Mouse (Mus musculus) liver, embryonic 15.5 days (tissue): ENCODE results near the gene 4930590J08Rik. TPM values are rescaled to one million over a fixed set of nuclear protein-coding genes. Genes with fewer than 3 reads are reported as not detected.

Experiments used
- ATAC-seq: fragments of 200-750 bp; cut with Nextera tagmentation; 2 replicates; pipeline ENCODE4 v1.8.0; 2017; ENCODE audit warnings: moderate number of reproducible peaks, mild to moderate bottlenecking, moderate library complexity; ENCODE audit not compliant: insufficient read depth
- H3K27ac ChIP-seq: fragments of 300-500 bp; sonication (generic); replicated peaks from 2 replicates; pipeline ENCODE4 v1.5.1; 2015; ENCODE audit warnings: mild to moderate bottlenecking, inconsistent platforms
- H3K27me3 ChIP-seq: fragments of 300-500 bp; sonication (generic); 2 replicates; pipeline ENCODE4 v1.6.1; 2015; ENCODE audit warnings: mild to moderate bottlenecking, inconsistent platforms
- H3K36me3 ChIP-seq: fragments of 300-500 bp; sonication (generic); replicated peaks from 2 replicates; pipeline ENCODE4 v1.6.1; 2015; ENCODE audit warnings: moderate library complexity, mild to moderate bottlenecking, inconsistent platforms
- H3K4me1 ChIP-seq: fragments of 300-500 bp; sonication (generic); replicated peaks from 2 replicates; pipeline ENCODE4 v1.6.1; 2015; ENCODE audit warnings: inconsistent platforms
- H3K4me2 ChIP-seq: fragments of 300-500 bp; sonication (generic); 2 replicates; pipeline ENCODE4 v1.6.1; 2015; ENCODE audit warnings: moderate library complexity, mild to moderate bottlenecking, inconsistent platforms
- H3K4me3 ChIP-seq: fragments of 300-500 bp; sonication (generic); replicated peaks from 2 replicates; pipeline ENCODE4 v1.5.1; 2015; ENCODE audit warnings: mild to moderate bottlenecking, inconsistent platforms
- H3K9ac ChIP-seq: fragments of 300-500 bp; sonication (generic); 2 replicates; pipeline ENCODE4 v1.6.1; 2015; ENCODE audit warnings: moderate library complexity, mild to moderate bottlenecking, inconsistent platforms
- H3K9me3 ChIP-seq: fragments of 300-500 bp; sonication (generic); replicated peaks from 2 replicates; pipeline ENCODE4 v1.6.1; 2016; ENCODE audit warnings: inconsistent platforms
- WGBS: fragments of 180-500 bp; shearing (Covaris S2); methylation state at CpG from one replicate; pipeline ENCODE4 v1.1.7; 2015; ENCODE audit warnings: mixed read lengths; ENCODE audit not compliant: insufficient replicate concordance; 5-methylcytosine and 5-hydroxymethylcytosine counted together
- polyA plus RNA-seq: library from polyadenylated mRNA; unstranded; fragments of >200 nt; fragmentation: Nextera tagmentation; extraction: Ambion mirVana; gene quantifications from 2 replicates; pipeline ENCODE4 v1.2.1, GENCODE M21; 2015

The 4930590J08Rik gene
- polyA plus RNA-seq, 1 experiment from 2014 or later, result 0.08 TPM

GRCm38 (mm10) chr6:91965060-91965459, 62.5 kb downstream of the 4930590J08Rik start:
- Histone ChIP-seq H3K27me3 (no peaks in the 10 kb centered on the region), H3K9ac (no peak overlapping the region), H3K27ac (no peak overlapping the region), H3K4me3 (no peak overlapping the region), H3K4me1 (no peaks in the 10 kb centered on the region), H3K9me3 (no peaks in the 10 kb centered on the region), H3K36me3 (no peaks in the 10 kb centered on the region), H3K4me2 (no peak overlapping the region)
- 76% methylated on average over 8 of the region's 8 CpGs for WGBS
- no peak for ATAC-seq

GRCm38 (mm10) chr6:91966006-91966405, 63.4 kb downstream of the 4930590J08Rik start:
- H3K27me3 ChIP-seq, result no peaks in the 10 kb centered on the region
- no peaks in the 10 kb centered on the region for H3K9me3 ChIP-seq
- ATAC-seq, result no peak
- H3K9ac ChIP-seq, result no peak overlapping the region
- H3K36me3 ChIP-seq, result no peaks in the 10 kb centered on the region
- H3K4me2 ChIP-seq, result no peak overlapping the region
- 47% methylated on average over 6 of the region's 6 CpGs for WGBS
- no peaks in the 10 kb centered on the region for H3K4me1 ChIP-seq
- H3K4me3 ChIP-seq, result no peak overlapping the region
- H3K27ac ChIP-seq, result no peak overlapping the region

GRCm38 (mm10) chr6:91972201-91972646, 69.6 kb downstream of the 4930590J08Rik start:
- Histone ChIP-seq H3K36me3 (no peaks in the 10 kb centered on the region), H3K27me3 (peaks cover 11% of the 10 kb centered on the region), H3K4me3 (no peak overlapping the region), H3K9ac (no peak overlapping the region), H3K4me2 (no peak overlapping the region), H3K27ac (no peak overlapping the region), H3K4me1 (peaks cover 8% of the 10 kb centered on the region; the same call in 1 of the 2 replicates), H3K9me3 (no peaks in the 10 kb centered on the region)
- ATAC-seq, result peak; percentile 77
- WGBS, result 14% methylated on average over 9 of the region's 9 CpGs

- H3K4me3 ChIP-seq, result no peak overlapping the region
- H3K27ac ChIP-seq, result no peak overlapping the region; the same call in 1 of the 2 replicates
- peaks cover 29% of the 10 kb centered on the region for H3K27me3 ChIP-seq
- WGBS, result 30% methylated on average over 6 of the region's 6 CpGs
- H3K36me3 ChIP-seq, result no peaks in the 10 kb centered on the region
- H3K4me2 ChIP-seq, result no peak overlapping the region
- H3K4me1 ChIP-seq, result peaks cover 12% of the 10 kb centered on the region
- H3K9ac ChIP-seq, result no peak overlapping the region
- ATAC-seq, result no peak
- no peaks in the 10 kb centered on the region for H3K9me3 ChIP-seq
Measured at GRCm38 (mm10) chr6:91973972-91974371, 71.4 kb downstream of the 4930590J08Rik start.

- H3K9ac ChIP-seq, result 0 out of 2 replicates have a peak within 1 kb of the TSS, but pooled peaks have one; percentile 18
- ATAC-seq, result peak; percentile 31; the same call in 1 of the 2 replicates
- no peaks in the 10 kb centered on the region for H3K36me3 ChIP-seq
- H3K4me3 ChIP-seq, result peak within 1 kb of the TSS; percentile 48
- H3K27ac ChIP-seq, result no peak within 1 kb of the TSS
- H3K4me2 ChIP-seq, result peak within 1 kb of the TSS; percentile 70
- H3K4me1 ChIP-seq, result peaks cover 10% of the 10 kb centered on the region
- 2% methylated on average over 60 of the region's 62 CpGs for WGBS
- H3K27me3 ChIP-seq, result peaks cover 63% of the 10 kb centered on the region
- H3K9me3 ChIP-seq, result no peaks in the 10 kb centered on the region
Measured at GRCm38 (mm10) chr6:91978371-91979300, 76.0 kb downstream of the 4930590J08Rik start, which contains the start of gene Fgd5. Gene Fgd5, plus strand, starts transcription at chr6:91978878.

- 3% methylated on average over 23 of the region's 23 CpGs for WGBS
Measured at GRCm38 (mm10) chr6:91979301-91979996, 76.8 kb downstream of the 4930590J08Rik start.

GRCm38 (mm10) chr6:91980011-91980410, 77.4 kb downstream of the 4930590J08Rik start:
- no peak for ATAC-seq
- H3K27ac ChIP-seq, result no peak overlapping the region
- 42% methylated on average over 3 of the region's 3 CpGs for WGBS
- no peaks in the 10 kb centered on the region for H3K9me3 ChIP-seq
- peaks cover 10% of the 10 kb centered on the region for H3K4me1 ChIP-seq
- H3K4me2 ChIP-seq, result peak overlapping the region; percentile 70; the same call in 1 of the 2 replicates
- peaks cover 63% of the 10 kb centered on the region for H3K27me3 ChIP-seq
- H3K9ac ChIP-seq, result no peak overlapping the region
- no peaks in the 10 kb centered on the region for H3K36me3 ChIP-seq
- H3K4me3 ChIP-seq, result no peak overlapping the region

More at GRCm38 (mm10) chr6:91979301-91979996, 76.8 kb downstream of the 4930590J08Rik start:
- ATAC-seq, result no peak
- Histone ChIP-seq H3K9ac (0 out of 2 replicates have a peak overlapping the region, but pooled peaks have one; percentile 18), H3K27ac (no peak overlapping the region), H3K9me3 (no peaks in the 10 kb centered on the region), H3K27me3 (peaks cover 63% of the 10 kb centered on the region), H3K4me2 (peak overlapping the region; percentile 70), H3K4me1 (peaks cover 10% of the 10 kb centered on the region), H3K36me3 (no peaks in the 10 kb centered on the region), H3K4me3 (peak overlapping the region; percentile 48)

GRCm38 (mm10) chr6:91990101-91990500, 87.5 kb downstream of the 4930590J08Rik start:
- Histone ChIP-seq H3K9ac (no peak overlapping the region), H3K27me3 (no peaks in the 10 kb centered on the region), H3K27ac (no peak overlapping the region), H3K36me3 (no peaks in the 10 kb centered on the region), H3K4me2 (no peak overlapping the region), H3K4me3 (no peak overlapping the region), H3K9me3 (no peaks in the 10 kb centered on the region), H3K4me1 (peaks cover 41% of the 10 kb centered on the region)
- ATAC-seq, result no peak
- 80% methylated on average over 8 of the region's 8 CpGs for WGBS

- Histone ChIP-seq H3K27ac (peak overlapping the region; percentile 52), H3K9ac (peak overlapping the region; percentile 6; the same call in 1 of the 2 replicates), H3K9me3 (no peaks in the 10 kb centered on the region), H3K27me3 (no peaks in the 10 kb centered on the region), H3K4me2 (peak overlapping the region; percentile 54), H3K36me3 (no peaks in the 10 kb centered on the region), H3K4me1 (peaks cover 47% of the 10 kb centered on the region), H3K4me3 (no peak overlapping the region)
- 44% methylated on average over 2 of the region's 2 CpGs for WGBS
- peak; percentile 81 for ATAC-seq
Measured at GRCm38 (mm10) chr6:91992823-91993222, 90.2 kb downstream of the 4930590J08Rik start.

- Histone ChIP-seq H3K27ac (peak overlapping the region; percentile 74), H3K4me1 (peaks cover 47% of the 10 kb centered on the region), H3K4me2 (peak overlapping the region; percentile 54), H3K27me3 (no peaks in the 10 kb centered on the region), H3K9me3 (no peaks in the 10 kb centered on the region), H3K9ac (peak overlapping the region; percentile 4; the same call in 1 of the 2 replicates), H3K4me3 (no peak overlapping the region), H3K36me3 (no peaks in the 10 kb centered on the region)
- peak; percentile 88 for ATAC-seq
- WGBS, result 24% methylated on average over 8 of the region's 8 CpGs
Measured at GRCm38 (mm10) chr6:91993795-91994505, 91.3 kb downstream of the 4930590J08Rik start.
